Mouse (Mus musculus) midbrain, embryonic 16.5 days (tissue): ENCODE measurements at regions not wholly inside any gene's neighbourhood (a gene's known extent, or its start where the extent isn't known, plus 50 kb on each side); places are given as distances from the start of the nearest gene placed in this dataset.

Experiments used
- ATAC-seq: fragments of 200-750 bp; cut with Nextera tagmentation; 2 replicates; pipeline ENCODE4 v1.8.0; 2017; ENCODE audit warnings: moderate TSS enrichment
- H3K27ac ChIP-seq: fragments of 300-500 bp; sonication (generic); 2 replicates; pipeline ENCODE4 v1.5.1; 2014; ENCODE audit warnings: mild to moderate bottlenecking, low read length, mixed read lengths
- H3K27me3 ChIP-seq: fragments of 300-500 bp; sonication (generic); 2 replicates; pipeline ENCODE4 v1.6.1; 2014; ENCODE audit warnings: low read depth, low read length, mixed read lengths; ENCODE audit not compliant: control insufficient read depth, insufficient read depth
- H3K36me3 ChIP-seq: fragments of 300-500 bp; sonication (generic); 2 replicates; pipeline ENCODE4 v1.6.1; 2014; ENCODE audit warnings: mild to moderate bottlenecking, low read length, moderate library complexity, mixed read lengths; ENCODE audit not compliant: control insufficient read depth, insufficient read depth
- H3K4me1 ChIP-seq: fragments of 300-500 bp; sonication (generic); 2 replicates; pipeline ENCODE4 v1.6.1; 2014; ENCODE audit warnings: mild to moderate bottlenecking, low read length, mixed read lengths; ENCODE audit not compliant: control insufficient read depth, insufficient read depth
- H3K4me2 ChIP-seq: fragments of 300-500 bp; sonication (generic); 2 replicates; pipeline ENCODE4 v1.6.1; 2014; ENCODE audit warnings: mild to moderate bottlenecking, low read length, mixed read lengths
- H3K4me3 ChIP-seq: fragments of 300-500 bp; sonication (generic); 2 replicates; pipeline ENCODE4 v1.5.1; 2014; ENCODE audit warnings: low read depth, mild to moderate bottlenecking, low read length, moderate library complexity, mixed read lengths
- H3K9ac ChIP-seq: fragments of 300-500 bp; sonication (generic); 2 replicates; pipeline ENCODE4 v1.6.1; 2014; ENCODE audit warnings: low read depth, low read length, mixed read lengths
- H3K9me3 ChIP-seq: fragments of 300-500 bp; sonication (generic); replicated peaks from 2 replicates; pipeline ENCODE4 v1.6.1; 2014; ENCODE audit warnings: mild to moderate bottlenecking, low read length, mixed read lengths; ENCODE audit not compliant: control insufficient read depth, poor library complexity, severe bottlenecking
- whole genome bisulfite sequencing: fragments of 180-500 bp; shearing (Covaris S2); extraction: QIAGEN DNeasy Blood & Tissue Kit; methylation state at CpG from one replicate; pipeline ENCODE4 v1.1.7; 2014; 5-methylcytosine and 5-hydroxymethylcytosine counted together

DNA sequence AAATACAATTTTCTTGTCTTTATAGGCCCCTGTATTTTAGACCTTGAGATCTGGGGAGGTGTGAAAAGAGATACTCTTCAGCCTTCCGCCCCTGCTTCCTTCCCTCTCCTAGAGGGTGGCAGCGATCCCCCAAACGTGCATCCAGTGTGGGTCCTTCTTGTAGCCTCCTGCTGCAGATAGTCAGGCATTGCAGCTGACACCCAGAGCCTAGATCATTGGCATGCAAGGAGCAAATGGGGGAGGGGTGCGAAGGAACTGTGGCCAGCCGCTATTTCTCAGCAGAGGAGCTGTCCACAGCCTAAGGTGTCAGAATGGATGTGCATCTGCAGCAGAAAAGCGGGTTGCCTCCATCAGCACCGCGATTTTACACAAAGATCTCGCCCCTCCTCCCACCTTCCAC, 629.0 kb upstream of the Cypt12 start:
- Histone ChIP-seq H3K27ac (peak overlapping the region; percentile 90), H3K27me3 (no peaks in the 10 kb centered on the region), H3K4me3 (no peak overlapping the region), H3K9me3 (no peaks in the 10 kb centered on the region), H3K9ac (peak overlapping the region; percentile 52), H3K4me2 (peak overlapping the region; percentile 49), H3K36me3 (no peaks in the 10 kb centered on the region), H3K4me1 (peaks cover 13% of the 10 kb centered on the region)
- peak; percentile 86 for ATAC-seq
- 3% methylated on average over 9 of the region's 9 CpGs for WGBS

DNA sequence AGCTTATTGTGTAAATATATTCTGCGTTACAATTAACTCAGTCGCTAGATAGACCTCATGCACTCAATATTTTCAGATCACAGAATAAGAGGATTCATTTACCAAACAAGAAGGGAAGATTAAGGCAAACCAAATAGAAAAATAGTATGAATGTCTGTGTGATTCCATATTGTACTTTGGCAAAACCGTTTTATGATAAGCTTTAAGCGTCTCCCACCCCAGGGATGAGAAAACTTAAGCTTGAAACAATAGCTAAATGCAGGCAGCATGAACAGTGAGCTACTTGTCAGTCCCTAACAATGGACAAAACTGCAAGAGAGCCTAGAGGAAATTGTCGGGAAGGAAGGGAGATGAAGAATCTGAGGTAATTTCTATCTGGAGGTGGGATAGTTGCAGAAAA, 628.3 kb upstream of the Cypt12 start:
- Histone ChIP-seq H3K27me3 (no peaks in the 10 kb centered on the region), H3K36me3 (no peaks in the 10 kb centered on the region), H3K9me3 (no peaks in the 10 kb centered on the region), H3K4me1 (peaks cover 19% of the 10 kb centered on the region), H3K27ac (peak overlapping the region; percentile 86), H3K9ac (0 out of 2 replicates have a peak overlapping the region, but pooled peaks have one; percentile 38), H3K4me3 (no peak overlapping the region), H3K4me2 (peak overlapping the region; percentile 40)
- 25% methylated on average over 5 of the region's 5 CpGs for WGBS
- ATAC-seq = no peak

DNA sequence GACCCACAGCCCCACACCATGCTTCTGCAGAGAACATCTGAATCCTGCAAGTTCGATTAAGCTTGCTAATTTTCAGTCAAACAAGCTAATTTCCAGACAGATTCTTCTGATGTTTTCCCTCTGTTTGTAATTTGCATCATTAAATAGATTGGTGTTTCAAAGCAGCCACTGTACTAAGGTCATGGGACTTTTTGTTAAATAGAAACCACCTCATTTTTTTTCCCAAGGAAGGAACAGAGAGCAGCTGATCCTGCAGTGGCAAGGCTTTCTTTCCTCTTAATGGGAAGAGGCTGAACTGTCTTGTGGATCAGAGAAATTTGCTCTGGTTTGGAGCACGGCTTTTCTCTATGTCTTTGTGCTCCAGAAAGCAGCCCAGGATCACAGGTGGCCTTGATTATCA, 625.9 kb upstream of the Cypt12 start:
- Histone ChIP-seq H3K4me1 (peaks cover 29% of the 10 kb centered on the region), H3K9ac (peak overlapping the region; percentile 63), H3K4me3 (peak overlapping the region; percentile 6; the same call in 1 of the 2 replicates), H3K4me2 (peak overlapping the region; percentile 39), H3K27me3 (no peaks in the 10 kb centered on the region), H3K9me3 (no peaks in the 10 kb centered on the region), H3K36me3 (no peaks in the 10 kb centered on the region), H3K27ac (peak overlapping the region; percentile 87)
- 20% methylated on average over 2 of the region's 2 CpGs for WGBS
- ATAC-seq = peak; percentile 22; the same call in 1 of the 2 replicates

DNA sequence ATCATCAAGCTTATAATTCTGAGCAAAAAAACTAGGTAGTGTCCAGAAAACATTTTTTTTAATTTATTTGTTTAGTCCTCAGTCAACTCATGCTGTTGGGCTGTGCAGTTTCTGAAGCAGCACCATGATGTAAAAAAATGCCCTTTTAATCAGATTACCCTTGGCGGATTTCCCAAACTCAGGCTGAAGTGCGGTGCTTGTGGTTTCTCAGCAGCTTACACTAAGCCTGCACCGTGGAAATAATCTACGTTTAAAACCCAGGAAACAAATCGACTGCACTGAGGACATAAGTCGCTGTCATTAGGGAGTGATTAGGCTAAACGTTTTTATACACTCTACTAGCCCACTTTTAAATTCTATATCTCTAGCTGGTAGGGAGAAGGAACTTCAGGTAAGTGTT, 623.4 kb upstream of the Cypt12 start:
- H3K27ac ChIP-seq = peak overlapping the region; percentile 90
- peak overlapping the region; percentile 66 for H3K9ac ChIP-seq
- no peaks in the 10 kb centered on the region for H3K27me3 ChIP-seq
- peak overlapping the region; percentile 53 for H3K4me2 ChIP-seq
- no peaks in the 10 kb centered on the region for H3K9me3 ChIP-seq
- H3K4me3 ChIP-seq = no peak overlapping the region; the same call in 1 of the 2 replicates
- peaks cover 45% of the 10 kb centered on the region for H3K4me1 ChIP-seq
- H3K36me3 ChIP-seq = no peaks in the 10 kb centered on the region
- ATAC-seq = peak; percentile 14; the same call in 1 of the 2 replicates
- WGBS = 18% methylated on average over 7 of the region's 7 CpGs

DNA sequence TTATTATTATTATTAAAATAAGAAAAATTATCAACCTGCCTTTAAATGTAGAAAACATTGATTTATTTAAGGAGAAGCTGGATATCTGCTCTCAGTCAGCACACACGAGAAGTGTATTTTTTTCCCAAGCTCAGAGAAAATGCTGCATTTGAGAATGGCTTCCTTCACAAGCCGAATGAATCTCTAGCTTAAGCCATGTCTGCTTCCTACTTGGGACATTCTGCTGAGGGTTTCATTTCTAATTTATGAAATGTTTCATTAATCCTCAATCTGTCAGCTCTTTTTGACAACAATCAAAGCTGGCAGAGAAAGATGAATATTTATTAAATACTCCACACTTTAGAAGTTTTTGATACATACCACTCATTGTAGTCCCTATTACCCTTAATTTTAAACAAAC, 622.4 kb upstream of the Cypt12 start:
- Histone ChIP-seq H3K9ac (peak overlapping the region; percentile 66), H3K27me3 (no peaks in the 10 kb centered on the region), H3K36me3 (no peaks in the 10 kb centered on the region), H3K4me1 (peaks cover 48% of the 10 kb centered on the region), H3K9me3 (no peaks in the 10 kb centered on the region), H3K4me2 (peak overlapping the region; percentile 53), H3K27ac (peak overlapping the region; percentile 90), H3K4me3 (peak overlapping the region; percentile 26)
- 42% methylated on average over 2 of the region's 2 CpGs for WGBS
- peak; percentile 5; the same call in 1 of the 2 replicates for ATAC-seq

DNA sequence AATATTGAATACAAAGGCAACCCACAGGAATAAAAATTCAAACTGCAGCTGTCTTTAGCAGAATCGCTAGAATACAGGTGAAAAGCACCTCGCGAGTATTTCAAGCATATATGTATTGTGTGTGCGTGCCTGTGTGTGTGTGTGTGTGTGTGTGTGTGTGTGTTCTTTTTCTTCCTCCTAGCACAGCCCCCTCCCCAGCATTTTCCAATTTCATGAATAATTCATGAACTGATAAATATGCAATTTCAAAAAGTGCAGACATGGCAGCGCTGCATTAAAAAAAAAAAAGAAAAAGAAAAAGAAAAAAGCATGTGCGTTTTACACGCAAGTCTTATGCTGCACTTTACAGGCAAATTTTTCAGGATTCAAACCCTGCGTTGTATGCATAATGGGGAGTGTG, 621.9 kb upstream of the Cypt12 start:
- peak overlapping the region; percentile 18 for H3K4me3 ChIP-seq
- H3K9me3 ChIP-seq = no peaks in the 10 kb centered on the region
- WGBS = 27% methylated on average over 8 of the region's 8 CpGs
- no peaks in the 10 kb centered on the region for H3K27me3 ChIP-seq
- H3K4me2 ChIP-seq = peak overlapping the region; percentile 45
- H3K4me1 ChIP-seq = peaks cover 49% of the 10 kb centered on the region
- H3K36me3 ChIP-seq = no peaks in the 10 kb centered on the region
- peak overlapping the region; percentile 42; the same call in 1 of the 2 replicates for H3K9ac ChIP-seq
- H3K27ac ChIP-seq = peak overlapping the region; percentile 90
- peak; percentile 69 for ATAC-seq

DNA sequence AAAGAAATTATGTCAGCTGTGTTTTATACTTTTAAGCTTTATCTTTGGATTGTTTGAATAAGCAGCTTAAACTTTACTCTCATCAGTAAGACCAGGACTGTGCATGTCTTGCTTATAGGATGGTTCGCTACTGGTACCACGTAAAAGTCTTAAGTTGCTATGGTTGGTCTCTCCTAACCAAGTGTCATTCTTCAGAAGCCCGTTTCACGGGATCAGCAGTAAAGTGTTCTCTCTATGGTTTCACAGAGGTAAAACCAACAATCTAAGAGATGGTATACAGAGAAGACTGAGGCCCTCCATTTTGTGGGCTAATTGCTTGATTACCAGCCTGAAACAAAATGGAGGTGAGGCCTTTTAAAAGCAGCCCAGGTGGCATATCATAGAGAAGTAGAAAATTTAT, 621.4 kb upstream of the Cypt12 start:
- Histone ChIP-seq H3K4me1 (peaks cover 49% of the 10 kb centered on the region), H3K9ac (peak overlapping the region; percentile 42)

DNA sequence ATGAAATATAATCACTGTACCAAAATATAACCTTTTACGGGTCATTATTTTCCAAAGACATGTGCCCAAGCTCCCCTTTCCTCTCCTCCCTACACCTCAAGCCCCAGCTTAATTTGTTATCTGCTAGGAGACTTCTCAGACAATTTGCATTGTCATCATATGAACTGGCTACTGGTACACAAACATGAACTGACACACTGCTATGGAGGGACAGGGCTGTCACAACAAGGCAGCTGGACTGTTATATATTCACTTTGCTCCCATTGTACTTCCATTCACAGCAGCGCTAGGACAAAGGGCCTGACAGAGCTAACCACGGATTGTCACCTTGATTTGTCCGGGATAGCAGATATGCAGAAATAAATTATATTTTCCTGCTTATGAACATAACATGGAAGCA, 620.5 kb upstream of the Cypt12 start:
- Histone ChIP-seq H3K4me1 (peaks cover 44% of the 10 kb centered on the region), H3K4me2 (peak overlapping the region; percentile 49)
- WGBS = 42% methylated on average over 4 of the region's 4 CpGs

More for the DNA sequence above, 621.4 kb upstream of the Cypt12 start:
- Histone ChIP-seq H3K4me3 (peak overlapping the region; percentile 18), H3K9me3 (no peaks in the 10 kb centered on the region), H3K4me2 (peak overlapping the region; percentile 45), H3K27ac (peak overlapping the region; percentile 90), H3K27me3 (no peaks in the 10 kb centered on the region), H3K36me3 (no peaks in the 10 kb centered on the region)
- 38% methylated on average over 4 of the region's 4 CpGs for WGBS
- ATAC-seq = peak; percentile 54

DNA sequence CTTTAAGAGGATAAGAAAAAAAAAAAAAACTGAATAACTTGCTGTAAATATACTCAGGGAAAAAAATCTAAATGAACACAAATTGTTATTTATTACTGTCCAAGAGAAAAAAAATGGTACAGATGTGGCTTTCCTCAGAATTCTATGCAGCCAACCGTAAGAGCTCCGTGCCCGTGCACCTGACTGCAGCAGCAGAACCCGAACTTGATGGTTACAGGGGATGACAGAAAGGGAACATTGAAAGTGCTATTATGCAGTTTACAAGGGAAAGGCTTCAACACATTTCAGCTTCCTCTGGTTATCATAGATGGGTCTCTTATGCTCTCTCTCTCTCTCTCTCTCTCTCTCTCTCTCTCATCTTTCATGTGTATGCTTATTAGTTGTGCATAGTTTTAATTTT, 618.8 kb upstream of the Cypt12 start:
- Histone ChIP-seq H3K4me1 (peaks cover 40% of the 10 kb centered on the region), H3K4me2 (peak overlapping the region; percentile 43), H3K9me3 (no peaks in the 10 kb centered on the region), H3K9ac (peak overlapping the region; percentile 55; the same call in 1 of the 2 replicates), H3K36me3 (no peaks in the 10 kb centered on the region), H3K4me3 (no peak overlapping the region), H3K27ac (peak overlapping the region; percentile 92), H3K27me3 (no peaks in the 10 kb centered on the region)
- peak; percentile 15; the same call in 1 of the 2 replicates for ATAC-seq
- 25% methylated on average over 4 of the region's 4 CpGs for whole genome bisulfite sequencing

More for the DNA sequence above, 620.5 kb upstream of the Cypt12 start:
- H3K9me3 ChIP-seq = no peaks in the 10 kb centered on the region
- H3K27me3 ChIP-seq = no peaks in the 10 kb centered on the region
- no peak overlapping the region; the same call in none of the 2 replicates for H3K4me3 ChIP-seq
- 0 out of 2 replicates have a peak, but pooled peaks have one; percentile 25 for ATAC-seq
- H3K36me3 ChIP-seq = no peaks in the 10 kb centered on the region
- H3K27ac ChIP-seq = peak overlapping the region; percentile 96
- H3K9ac ChIP-seq = peak overlapping the region; percentile 68
